ENCODE assay signal across 8 mouse cellular contexts in the genomic region with DNA sequence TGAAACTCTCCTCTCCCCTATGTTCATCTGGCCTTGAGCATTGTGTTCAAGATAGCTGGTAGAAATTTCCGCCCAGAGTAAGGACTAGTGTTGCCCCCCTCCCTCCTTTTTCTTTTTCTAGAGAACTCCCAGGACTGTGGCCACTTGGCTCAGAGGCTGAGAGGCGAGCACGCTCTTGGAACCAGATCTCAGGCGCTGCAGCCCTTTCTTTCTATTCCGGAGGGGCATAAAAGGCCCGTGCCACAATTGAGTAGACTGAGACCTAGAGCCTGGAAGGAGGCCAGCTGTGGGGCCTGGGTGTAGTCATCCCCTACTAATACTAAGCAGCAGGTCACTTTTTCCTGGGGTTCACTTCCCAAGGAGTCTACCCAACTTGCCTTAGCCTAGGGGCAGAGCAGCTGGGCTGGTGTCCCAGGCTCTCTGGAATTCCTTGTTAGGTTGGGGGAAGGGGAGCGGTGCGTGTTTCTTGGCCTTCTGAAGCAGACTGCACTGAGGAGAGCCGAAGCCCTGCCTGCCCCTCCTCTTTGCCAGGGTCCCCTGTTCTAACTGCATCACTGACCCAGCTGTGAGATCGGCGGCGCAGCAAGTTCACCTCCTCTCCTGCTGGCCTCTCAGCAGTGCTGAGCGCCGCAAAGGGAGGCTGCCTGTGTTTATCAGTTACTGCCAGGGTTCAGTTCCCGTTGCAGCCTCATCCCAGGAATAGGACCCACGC. TPM values are rescaled to one million over a fixed set of nuclear protein-coding genes. Genes with fewer than 3 reads are reported as not detected.
A peak's percentile ranks its signal among the peaks of the same experiment; 100 is the strongest.
DNase-seq lines count a peak whose midpoint lies in the region; ATAC-seq and TF ChIP-seq lines count a peak whose summit lies in the region.

No protein-coding gene starts in this region.

- in situ Hi-C loops in CH12.LX (cut with MboI; ENCODE audit: low pct_ligation_motif_present, low pct_unique_long_range_greater_than_20kb, low sequenced_read_pairs), result no loop called here

- no peak for TF ChIP-seq RAD21 in CH12.LX (IDR thresholded peaks at IDR 0.05; ENCODE audit: low read depth, low read length)

- no peak for DNase-seq in CH12.LX (ENCODE audit: extremely low read depth)
- peak; percentile 54 for DNase-seq in ZHBTc4 (ENCODE audit: low read depth, low spot score)
- DNase-seq in heart, postnatal 10 days, result peak; percentile 63 to 68
- DNase-seq in layer of hippocampus, adult 18-20 months (ENCODE audit: low spot score in 2 of 2), result peak; percentile 32 to 75

- peaks cover 3 to 17% of the 10 kb centered on the region in 2 experiments for H3K36me3 ChIP-seq in CH12.LX (replicated peaks in 1 of 2; ENCODE audit: control insufficient read depth in 1 of 2, insufficient read depth in 1 of 2, low read length in 1 of 2)
- H3K36me3 ChIP-seq in embryonic facial prominence, embryonic 15.5 days, result no peaks in the 10 kb centered on the region
- H3K36me3 ChIP-seq in lung, embryonic 15.5 days, result no peaks in the 10 kb centered on the region; the same call in 1 of the 2 replicates
- no peaks in the 10 kb centered on the region; the same call in 1 of the 2 replicates for H3K36me3 ChIP-seq in stomach, embryonic 14.5 days (ENCODE audit: control insufficient read depth, insufficient read depth, low read length)

- peaks cover 12 to 40% of the 10 kb centered on the region in 2 experiments for H3K4me1 ChIP-seq in CH12.LX (ENCODE audit: control insufficient read depth in 1 of 2, insufficient read depth in 2 of 2)
- H3K4me1 ChIP-seq in embryonic facial prominence, embryonic 15.5 days, result peaks cover 57% of the 10 kb centered on the region
- H3K4me1 ChIP-seq in lung, embryonic 15.5 days, result peaks cover 74% of the 10 kb centered on the region
- H3K4me1 ChIP-seq in stomach, embryonic 14.5 days (ENCODE audit: control insufficient read depth, insufficient read depth, low read length), result peaks cover 59% of the 10 kb centered on the region

- peak overlapping the region; percentile 28 to 82 (median 80) for H3K4me3 ChIP-seq in CH12.LX (replicated peaks in 1 of 3; ENCODE audit: low read depth in 2 of 3, low read length in 2 of 3, poor library complexity in 1 of 3)
- H3K4me3 ChIP-seq in embryonic facial prominence, embryonic 15.5 days (replicated peaks), result peak overlapping the region; percentile 87
- peak overlapping the region; percentile 92 for H3K4me3 ChIP-seq in lung, embryonic 15.5 days
- peak overlapping the region; percentile 98 for H3K4me3 ChIP-seq in stomach, embryonic 14.5 days (ENCODE audit: low read depth, low read length)

- intact Hi-C loops in heart, postnatal 10 days (cut with DNase I), result no loop called here

- no peaks in the 10 kb centered on the region for H3K9me3 ChIP-seq in CH12.LX (replicated peaks; ENCODE audit: low read length)
- H3K9me3 ChIP-seq in embryonic facial prominence, embryonic 15.5 days (replicated peaks), result no peaks in the 10 kb centered on the region
- no peaks in the 10 kb centered on the region for H3K9me3 ChIP-seq in lung, embryonic 15.5 days
- no peaks in the 10 kb centered on the region for H3K9me3 ChIP-seq in stomach, embryonic 14.5 days (ENCODE audit: control insufficient read depth, low read depth, low read length)

- no peak for TF ChIP-seq POLR2A in CH12.LX (IDR thresholded peaks at IDR 0.05; ENCODE audit: low read depth, low read length)

- dilution Hi-C loops in CH12.LX (cut with MboI; ENCODE audit: extremely low pct_ligation_motif_present, extremely low pct_unique_long_range_greater_than_20kb, low sequenced_read_pairs), result no loop called here

- H3K27ac ChIP-seq in CH12.LX (ENCODE audit: insufficient read depth, low read depth), result no peak overlapping the region
- H3K27ac ChIP-seq in embryonic facial prominence, embryonic 15.5 days (replicated peaks), result peak overlapping the region; percentile 100
- peak overlapping the region; percentile 99 for H3K27ac ChIP-seq in lung, embryonic 15.5 days
- peak overlapping the region; percentile 100 for H3K27ac ChIP-seq in stomach, embryonic 14.5 days (ENCODE audit: low read length)

- TF ChIP-seq EP300 in CH12.LX (IDR thresholded peaks at IDR 0.05; ENCODE audit: low read length), result no peak

- no peak for TF ChIP-seq CTCF in CH12.LX (conservative IDR thresholded peaks at IDR 0.05 in 1 of 2, IDR thresholded peaks at IDR 0.05 in 1 of 2; ENCODE audit: low read depth in 2 of 2, low read length in 2 of 2)

- H3K9ac ChIP-seq in CH12.LX (ENCODE audit: insufficient read depth, low read depth), result no peak overlapping the region; the same call in 1 of the 2 replicates
- peak overlapping the region; percentile 99 for H3K9ac ChIP-seq in embryonic facial prominence, embryonic 15.5 days
- H3K9ac ChIP-seq in lung, embryonic 15.5 days, result peak overlapping the region; percentile 97
- peak overlapping the region; percentile 98 for H3K9ac ChIP-seq in stomach, embryonic 14.5 days (replicated peaks; ENCODE audit: low read depth, low read length)

- H3K79me2 ChIP-seq in CH12.LX (replicated peaks; ENCODE audit: control insufficient read depth, extremely low read depth, insufficient read depth, poor library complexity, severe bottlenecking), result peaks cover 23% of the 10 kb centered on the region

- no peak for ATAC-seq in embryonic facial prominence, embryonic 15.5 days (ENCODE audit: insufficient number of reproducible peaks, low FRiP score, low TSS enrichment, low read depth)
- ATAC-seq in lung, embryonic 15.5 days (ENCODE audit: borderline replicate concordance, extremely low read depth, low FRiP score, low TSS enrichment), result no peak
- no peak for ATAC-seq in stomach, embryonic 14.5 days (ENCODE audit: insufficient number of reproducible peaks, insufficient read depth, low FRiP score, low read depth)
- ATAC-seq in monocyte, adult 5-6 weeks (replicated peaks; ENCODE audit: insufficient number of reproducible peaks, low FRiP score, low TSS enrichment, poor library complexity, severe bottlenecking), result no peak

- peaks cover 18% of the 10 kb centered on the region for H3K27me3 ChIP-seq in CH12.LX (replicated peaks)
- H3K27me3 ChIP-seq in embryonic facial prominence, embryonic 15.5 days, result no peaks in the 10 kb centered on the region
- no peaks in the 10 kb centered on the region for H3K27me3 ChIP-seq in lung, embryonic 15.5 days
- H3K27me3 ChIP-seq in stomach, embryonic 14.5 days (ENCODE audit: control insufficient read depth, insufficient read depth, low read length), result no peaks in the 10 kb centered on the region

- WGBS in embryonic facial prominence, embryonic 15.5 days, result 2% methylated on average over 16 of the region's 16 CpGs
- 2% methylated on average over 16 of the region's 16 CpGs for WGBS in lung, embryonic 15.5 days
- WGBS in stomach, embryonic 14.5 days, result 2% methylated on average over 16 of the region's 16 CpGs

- H3K4me2 ChIP-seq in CH12.LX (ENCODE audit: insufficient read depth, low read depth, poor library complexity, severe bottlenecking), result peak overlapping the region; percentile 69
- H3K4me2 ChIP-seq in embryonic facial prominence, embryonic 15.5 days (replicated peaks), result peak overlapping the region; percentile 72
- peak overlapping the region; percentile 92 for H3K4me2 ChIP-seq in lung, embryonic 15.5 days
- H3K4me2 ChIP-seq in stomach, embryonic 14.5 days (replicated peaks; ENCODE audit: low read depth, low read length), result peak overlapping the region; percentile 98

TF ChIP-seq in CH12.LX, 34 proteins besides CTCF, POLR2A, EP300 and RAD21:
- TF ChIP-seq ELF1 (IDR thresholded peaks at IDR 0.05; ENCODE audit: low read depth, low read length) (no peak), USF1 (IDR thresholded peaks at IDR 0.05; ENCODE audit: low read depth, low read length) (no peak), BHLHE40 (IDR thresholded peaks at IDR 0.05; ENCODE audit: low read depth, low read length) (no peak), MXI1 (IDR thresholded peaks at IDR 0.05; ENCODE audit: low read depth, low read length) (no peak), SMC3 (IDR thresholded peaks at IDR 0.05; ENCODE audit: low read depth, low read length) (no peak), PAX5 (IDR thresholded peaks at IDR 0.05; ENCODE audit: low read length) (no peak), HCFC1 (IDR thresholded peaks at IDR 0.05; ENCODE audit: low read depth, low read length) (no peak), E2F4 (IDR thresholded peaks at IDR 0.05; ENCODE audit: insufficient replicate concordance, low read depth, low read length) (no peak), TBP (conservative IDR thresholded peaks at IDR 0.05; ENCODE audit: low read depth, low read length) (no peak)

RNA-seq across cellular contexts. Expression of a gene that starts 1.9 kb away (rescaled TPM):
- total RNA-seq in CH12.LX (2012; rRNA removed) (13.2 and 20.2 TPM in 2 replicates), CH12.LX (2014; rRNA removed) (7.5 and 8.9 TPM in 2 replicates)
- polyA plus RNA-seq in CH12.LX (2012; ENCODE audit: insufficient read length, low read depth), result 17.7 and 21.9 TPM in 2 replicates
- polyA plus RNA-seq in embryonic facial prominence, embryonic 15.5 days (2015; fragmentation: Nextera tagmentation; extraction: Ambion mirVana), result 92.5 and 93.9 TPM in 2 replicates
- 100 to 1,000 TPM; 131 to 149 TPM for total RNA-seq in heart, postnatal 10 days (2021)
- 100 to 1,000 TPM; 108 to 115 TPM for total RNA-seq in layer of hippocampus, adult 18-20 months (2021)
- polyA plus RNA-seq in lung, embryonic 15.5 days (2015; fragmentation: Nextera tagmentation; extraction: Ambion mirVana), result 68.6 and 73.1 TPM in 2 replicates
- polyA plus RNA-seq in stomach, embryonic 14.5 days (2014; fragmentation: Nextera tagmentation; extraction: Ambion mirVana), result 103 and 107 TPM in 2 replicates
- total RNA-seq in monocyte, adult 5-6 weeks (2017), result 36.2 to 38.6 TPM (median 37.6 TPM) in 3 replicates

RNA-seq across cellular contexts. Expression of a gene that starts 20.1 kb away (rescaled TPM):
- total RNA-seq in CH12.LX (2012; rRNA removed), result 2.1 and 2.7 TPM in 2 replicates
- 8.2 and 9.9 TPM in 2 replicates for total RNA-seq in CH12.LX (2014; rRNA removed)
- 18.8 and 20.0 TPM in 2 replicates for polyA plus RNA-seq in CH12.LX (2012; ENCODE audit: insufficient read length, low read depth)
- 1.6 and 1.8 TPM in 2 replicates for polyA plus RNA-seq in embryonic facial prominence, embryonic 15.5 days (2015; fragmentation: Nextera tagmentation; extraction: Ambion mirVana)
- under 1 TPM; 0.14 to 0.17 TPM for total RNA-seq in heart, postnatal 10 days (2021)
- total RNA-seq in layer of hippocampus, adult 18-20 months (2021), result under 1 TPM; 0.25 to 0.77 TPM
- 0.25 and 0.39 TPM in 2 replicates for polyA plus RNA-seq in lung, embryonic 15.5 days (2015; fragmentation: Nextera tagmentation; extraction: Ambion mirVana)
- 0.29 and 0.58 TPM in 2 replicates for polyA plus RNA-seq in stomach, embryonic 14.5 days (2014; fragmentation: Nextera tagmentation; extraction: Ambion mirVana)
- total RNA-seq in monocyte, adult 5-6 weeks (2017), result 1.1 to 13.0 TPM (median 4.4 TPM) in 3 replicates

RNA-seq across cellular contexts. Expression of a gene that starts 50.3 kb away (rescaled TPM):
- total RNA-seq in CH12.LX (2012; rRNA removed) (72.0 and 78.0 TPM in 2 replicates), CH12.LX (2014; rRNA removed) (88.9 and 93.9 TPM in 2 replicates)
- polyA plus RNA-seq in CH12.LX (2012; ENCODE audit: insufficient read length, low read depth), result 53.0 and 53.2 TPM in 2 replicates
- 68.8 and 75.4 TPM in 2 replicates for polyA plus RNA-seq in embryonic facial prominence, embryonic 15.5 days (2015; fragmentation: Nextera tagmentation; extraction: Ambion mirVana)
- total RNA-seq in heart, postnatal 10 days (2021), result 10 to 100 TPM; 53.1 to 66.2 TPM
- total RNA-seq in layer of hippocampus, adult 18-20 months (2021), result 10 to 100 TPM; 28.0 to 29.0 TPM
- polyA plus RNA-seq in lung, embryonic 15.5 days (2015; fragmentation: Nextera tagmentation; extraction: Ambion mirVana), result 73.2 and 79.2 TPM in 2 replicates
- polyA plus RNA-seq in stomach, embryonic 14.5 days (2014; fragmentation: Nextera tagmentation; extraction: Ambion mirVana), result 78.6 and 83.7 TPM in 2 replicates
- 8.5 to 14.3 TPM (median 13.9 TPM) in 3 replicates for total RNA-seq in monocyte, adult 5-6 weeks (2017)
